Mouse (Mus musculus) CH12.LX (cell line): Measurements from ENCODE around the gene Dhx16.

Experiments
- CHD2 ChIP-seq: IDR thresholded peaks from 2 replicates; pipeline ENCODE4 v1.6.1; 2011; ENCODE audit warnings: low read length, improper control_type of control experiment
- CTCF ChIP-seq, 2 experiments: IDR thresholded peaks in 1 of 2; conservative IDR thresholded peaks in 1 of 2; 2 replicates each; pipeline ENCODE4 v1.5.1; 2011 to 2012; ENCODE audit warnings: low read depth in 2 of 2, low read length in 2 of 2, improper control_type of control experiment in 1 of 2, inconsistent platforms in 1 of 2, mild to moderate bottlenecking in 1 of 2, moderate library complexity in 1 of 2
- E2F4 ChIP-seq: IDR thresholded peaks from 2 replicates; pipeline ENCODE4 v1.6.1; 2011; ENCODE audit warnings: low read depth, low read length, improper control_type of control experiment; ENCODE audit not compliant: insufficient replicate concordance
- ELF1 ChIP-seq: IDR thresholded peaks from 2 replicates; pipeline ENCODE4 v1.6.1; 2014; ENCODE audit warnings: low read depth, mild to moderate bottlenecking, inconsistent platforms, low read length, improper control_type of control experiment
- EP300 ChIP-seq: IDR thresholded peaks from 2 replicates; pipeline ENCODE4 v1.6.1; 2011; ENCODE audit warnings: low read length, improper control_type of control experiment
- GABPA ChIP-seq: IDR thresholded peaks from 2 replicates; pipeline ENCODE4 v1.6.1; 2012; ENCODE audit warnings: low read depth, low read length, improper control_type of control experiment, inconsistent platforms; ENCODE audit not compliant: insufficient replicate concordance
- IRF4 ChIP-seq: IDR thresholded peaks from 2 replicates; pipeline ENCODE4 v1.6.1; 2014; ENCODE audit warnings: low read depth, mild to moderate bottlenecking, inconsistent platforms, low read length, improper control_type of control experiment
- MAFK ChIP-seq: IDR thresholded peaks from 2 replicates; pipeline ENCODE4 v1.6.1; 2011; ENCODE audit warnings: low read length, improper control_type of control experiment; ENCODE audit not compliant: insufficient replicate concordance
- MYC ChIP-seq: IDR thresholded peaks from 2 replicates; pipeline ENCODE4 v1.6.1; 2011; ENCODE audit warnings: low read depth, mild to moderate bottlenecking, improper control_type of control experiment, low read length
- POLR2A ChIP-seq: IDR thresholded peaks from 2 replicates; pipeline ENCODE4 v1.6.1; 2011; ENCODE audit warnings: low read depth, mild to moderate bottlenecking, improper control_type of control experiment, low read length
- POLR2AphosphoS2 ChIP-seq: IDR thresholded peaks from 2 replicates; pipeline ENCODE4 v1.6.1; 2011; ENCODE audit warnings: low read depth, low read length, improper control_type of control experiment
- TCF12 ChIP-seq: IDR thresholded peaks from 2 replicates; pipeline ENCODE4 v1.6.1; 2014; ENCODE audit warnings: low read depth, mild to moderate bottlenecking, inconsistent platforms, low read length, improper control_type of control experiment
- UBTF ChIP-seq: IDR thresholded peaks from 2 replicates; pipeline ENCODE4 v1.6.1; 2012; ENCODE audit warnings: low read depth, mild to moderate bottlenecking, inconsistent platforms, low read length, improper control_type of control experiment, moderate library complexity
- USF2 ChIP-seq: conservative IDR thresholded peaks from 2 replicates; pipeline ENCODE4 v1.6.1; 2011; ENCODE audit warnings: low read depth, low read length, improper control_type of control experiment

- TF ChIP-seq CHD2 (no peak), EP300 (no peak), TCF12 (no peak), POLR2A (no peak), CTCF (conservative IDR thresholded peaks at IDR 0.05 in 1 of 2, IDR thresholded peaks at IDR 0.05 in 1 of 2; ENCODE audit: low read depth in 2 of 2, low read length in 2 of 2) (no peak), GABPA (no peak), MAFK (no peak), ELF1 (no peak), USF2 (no peak), UBTF (no peak), MYC (no peak), POLR2AphosphoS2 (no peak), IRF4 (no peak), E2F4 (no peak)
Observed at GRCm38 (mm10) chr17:35927471-35927870, 47.9 kb downstream of the Dhx16 start.
